Mouse (Mus musculus): ENCODE data around the gene Sf3a2.
"Not testable (repeated sequence)": the region's sequence is repeated elsewhere in the genome, so short reads cannot be mapped to it uniquely, and the experiment has no call there.

Gene Sf3a2

DNA sequence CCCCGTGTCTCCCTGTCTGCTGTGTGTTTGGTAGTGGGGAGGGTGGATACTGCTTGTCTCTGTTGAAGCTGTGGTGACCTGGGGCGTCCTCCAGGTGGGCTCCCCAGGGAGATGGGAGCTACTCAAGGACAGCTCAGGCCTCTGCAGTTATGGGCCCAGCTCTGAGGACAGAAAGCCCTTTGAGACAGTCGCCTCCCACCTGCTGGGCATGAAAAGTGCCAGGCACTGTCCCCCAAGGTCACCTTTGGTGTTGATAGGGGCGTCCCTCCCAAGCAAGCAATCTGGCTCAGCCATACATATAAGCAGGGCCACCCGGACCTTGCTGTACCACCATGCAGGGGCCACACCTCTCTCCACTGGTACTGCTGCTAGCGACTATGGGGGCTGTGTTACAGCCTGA, 6.9 kb downstream of the Sf3a2 start, which contains the start of gene Amh:
TSS of gene Amh (plus strand) at position 328 of the 400 bp plus-strand sequence.
- no peak for DNase-seq (ENCODE audit: low spot score)

DNA sequence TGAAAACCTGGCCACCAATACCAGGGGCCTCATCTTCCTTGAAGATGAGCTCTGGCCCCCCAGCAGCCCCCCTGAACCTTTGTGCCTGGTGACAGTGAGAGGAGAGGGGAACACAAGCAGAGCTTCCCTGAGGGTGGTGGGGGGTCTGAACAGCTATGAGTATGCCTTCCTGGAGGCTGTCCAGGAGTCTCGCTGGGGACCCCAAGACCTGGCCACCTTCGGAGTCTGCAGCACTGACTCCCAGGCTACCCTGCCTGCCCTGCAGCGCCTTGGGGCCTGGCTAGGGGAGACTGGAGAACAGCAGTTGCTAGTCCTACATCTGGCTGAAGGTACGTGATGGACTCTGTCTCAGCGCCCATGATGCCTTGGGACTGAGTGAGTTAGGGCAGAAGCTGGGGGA, 7.3 kb downstream of the Sf3a2 start:
- DNase-seq (ENCODE audit: low spot score) = no peak

DNA sequence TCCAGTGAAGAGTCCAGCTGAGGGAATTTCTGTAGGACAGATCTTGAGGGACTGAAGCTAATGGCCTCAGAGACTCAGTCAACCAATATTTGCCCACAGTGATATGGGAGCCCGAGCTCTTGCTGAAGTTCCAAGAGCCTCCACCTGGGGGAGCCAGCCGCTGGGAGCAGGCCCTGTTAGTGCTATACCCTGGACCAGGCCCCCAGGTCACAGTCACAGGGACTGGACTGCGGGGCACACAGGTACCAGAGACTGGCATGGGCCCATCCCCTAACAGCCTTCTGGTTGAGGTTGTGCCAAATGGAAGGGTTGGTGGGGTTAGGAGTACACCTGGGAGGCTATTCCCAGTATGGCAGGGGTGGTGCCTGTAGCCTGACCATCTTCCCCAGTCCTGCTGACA, 7.9 kb downstream of the Sf3a2 start:
- DNase-seq (ENCODE audit: low spot score) = no peak

DNA sequence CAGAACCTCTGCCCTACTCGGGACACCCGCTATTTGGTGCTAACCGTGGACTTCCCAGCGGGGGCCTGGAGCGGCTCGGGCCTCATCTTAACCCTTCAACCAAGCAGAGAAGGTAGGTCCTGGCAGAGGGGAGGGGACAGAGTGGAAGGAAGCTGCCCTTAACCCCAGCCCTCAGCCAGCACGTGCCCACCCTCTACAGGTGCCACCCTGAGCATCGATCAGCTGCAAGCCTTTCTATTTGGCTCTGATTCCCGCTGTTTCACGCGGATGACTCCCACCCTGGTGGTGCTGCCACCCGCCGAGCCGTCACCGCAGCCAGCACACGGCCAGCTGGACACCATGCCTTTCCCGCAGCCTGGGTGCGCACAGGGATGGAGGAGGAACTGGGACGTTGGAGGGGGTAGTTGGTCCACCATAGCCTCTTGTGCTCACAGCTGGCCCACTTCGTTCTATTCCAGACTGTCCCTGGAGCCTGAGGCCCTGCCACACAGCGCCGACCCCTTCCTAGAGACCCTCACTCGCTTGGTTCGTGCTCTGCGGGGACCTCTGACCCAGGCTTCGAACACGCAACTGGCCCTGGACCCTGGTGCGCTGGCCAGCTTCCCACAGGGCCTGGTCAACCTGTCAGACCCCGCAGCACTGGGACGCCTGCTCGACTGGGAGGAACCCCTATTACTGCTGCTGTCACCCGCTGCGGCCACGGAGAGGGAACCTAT, 8.5 kb downstream of the Sf3a2 start:
- DNase-seq (ENCODE audit: low spot score) = no peak

DNA sequence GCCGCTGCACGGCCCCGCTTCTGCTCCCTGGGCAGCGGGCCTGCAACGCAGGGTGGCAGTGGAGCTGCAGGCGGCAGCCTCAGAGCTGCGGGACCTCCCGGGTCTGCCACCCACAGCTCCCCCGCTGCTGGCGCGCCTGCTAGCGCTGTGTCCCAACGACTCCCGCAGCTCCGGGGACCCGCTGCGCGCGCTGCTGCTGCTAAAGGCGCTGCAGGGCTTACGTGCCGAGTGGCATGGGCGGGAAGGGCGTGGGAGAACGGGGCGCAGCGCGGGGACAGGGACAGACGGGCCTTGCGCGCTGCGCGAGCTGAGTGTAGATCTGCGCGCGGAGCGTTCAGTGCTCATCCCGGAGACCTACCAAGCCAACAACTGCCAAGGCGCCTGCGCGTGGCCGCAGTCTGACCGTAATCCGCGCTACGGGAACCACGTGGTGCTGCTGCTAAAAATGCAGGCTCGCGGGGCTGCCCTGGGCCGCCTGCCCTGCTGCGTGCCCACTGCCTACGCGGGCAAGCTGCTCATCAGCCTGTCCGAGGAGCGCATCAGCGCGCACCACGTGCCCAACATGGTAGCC, 9.1 kb downstream of the Sf3a2 start:
- no peak for DNase-seq (ENCODE audit: low spot score)

DNA sequence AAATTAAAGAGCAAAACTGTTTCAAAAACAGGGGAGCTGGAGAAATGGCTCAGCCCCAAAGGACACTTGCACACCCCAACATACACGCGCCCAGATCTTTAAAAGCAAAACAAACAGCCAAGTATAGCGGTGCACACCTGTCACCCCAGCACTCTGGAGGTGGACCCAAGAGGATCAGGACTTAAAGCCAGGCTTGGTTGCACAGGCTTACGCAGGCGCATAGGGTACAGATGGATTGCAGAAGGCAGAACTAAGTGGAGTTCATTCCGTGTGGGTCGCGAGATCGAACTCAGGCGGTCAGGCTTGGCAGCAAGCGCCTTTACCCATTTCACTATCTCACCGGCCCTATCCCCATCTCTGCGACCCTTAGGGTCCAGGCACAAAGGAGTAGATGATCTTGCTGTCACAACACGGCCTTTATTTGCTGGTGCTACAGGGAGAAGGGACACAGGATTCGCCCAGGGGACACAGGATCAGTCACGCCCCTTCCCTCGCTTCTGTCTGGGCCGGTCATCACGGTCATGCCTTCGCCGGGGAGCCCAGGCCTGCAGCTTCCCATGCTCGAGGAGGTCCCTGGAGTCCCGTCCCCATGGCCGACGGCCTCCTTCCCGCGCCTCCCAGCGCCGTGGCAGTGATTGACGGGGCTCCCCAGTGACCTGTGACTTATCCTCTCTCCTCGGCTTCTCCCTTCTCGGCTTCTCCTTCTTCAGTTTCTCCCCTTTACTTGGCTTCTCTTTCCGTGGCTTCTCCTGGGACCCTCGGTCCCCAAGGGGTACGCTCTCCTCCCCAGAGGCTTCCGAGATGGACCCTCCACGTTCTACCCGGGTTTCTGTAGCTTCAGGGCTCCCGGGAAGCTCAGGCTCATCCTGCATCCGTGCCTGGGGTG, 10.3 kb downstream of the Sf3a2 start:
- no peak for DNase-seq (ENCODE audit: low spot score)

DNA sequence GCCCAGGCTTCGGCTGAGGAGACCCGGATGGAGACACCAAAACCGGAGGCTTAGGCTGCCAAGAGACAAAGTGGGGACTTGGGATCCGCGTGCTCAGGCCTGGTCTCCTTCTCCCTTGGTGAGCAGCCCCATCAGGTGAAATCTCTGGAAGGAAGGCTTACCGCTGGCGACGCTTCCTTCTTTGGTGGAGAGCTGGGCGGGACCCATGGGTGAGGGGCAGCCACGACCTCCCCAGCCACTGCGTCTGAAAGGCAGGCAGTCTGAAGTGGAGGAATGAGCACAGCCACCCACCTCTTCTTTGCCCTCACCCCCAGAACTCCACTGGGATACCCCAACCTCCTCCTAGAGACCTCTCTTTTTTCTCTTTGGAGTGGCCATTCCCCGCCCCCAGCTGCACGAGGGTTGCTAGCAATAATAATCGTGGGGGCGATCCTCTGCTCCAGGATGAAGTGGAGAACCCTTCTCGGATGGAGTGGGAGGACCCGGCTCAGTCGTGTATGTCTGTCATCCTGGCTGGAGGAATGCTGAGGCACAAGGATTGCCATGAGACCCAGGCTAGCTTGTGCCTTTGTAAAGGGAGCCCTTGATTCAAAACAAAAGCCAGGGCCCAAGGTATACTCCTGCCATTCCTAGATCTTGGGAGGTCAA, 11.1 kb downstream of the Sf3a2 start:
- DNase-seq (ENCODE audit: low spot score) = no peak

DNA sequence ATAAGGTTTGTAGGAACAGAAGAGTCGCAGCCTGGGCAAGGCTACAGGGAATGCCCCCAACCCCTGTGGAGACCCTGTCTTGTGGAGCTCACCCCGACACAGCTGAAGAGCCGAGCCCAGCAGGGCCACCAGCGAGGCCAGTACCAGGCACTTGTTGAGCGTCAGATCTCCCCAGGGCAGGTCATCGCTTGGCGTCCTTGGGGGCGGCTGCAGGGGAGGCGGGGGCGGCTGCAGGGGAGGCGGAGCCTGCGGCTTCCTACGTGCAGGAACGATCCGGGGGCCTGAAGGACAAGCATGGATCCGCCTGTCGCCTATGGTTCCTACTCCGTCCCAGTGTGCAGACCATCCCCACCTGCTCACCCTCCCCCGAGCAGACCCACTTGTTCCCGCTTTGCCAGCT, 12.1 kb downstream of the Sf3a2 start:
- no peak for DNase-seq (ENCODE audit: low spot score)

DNA sequence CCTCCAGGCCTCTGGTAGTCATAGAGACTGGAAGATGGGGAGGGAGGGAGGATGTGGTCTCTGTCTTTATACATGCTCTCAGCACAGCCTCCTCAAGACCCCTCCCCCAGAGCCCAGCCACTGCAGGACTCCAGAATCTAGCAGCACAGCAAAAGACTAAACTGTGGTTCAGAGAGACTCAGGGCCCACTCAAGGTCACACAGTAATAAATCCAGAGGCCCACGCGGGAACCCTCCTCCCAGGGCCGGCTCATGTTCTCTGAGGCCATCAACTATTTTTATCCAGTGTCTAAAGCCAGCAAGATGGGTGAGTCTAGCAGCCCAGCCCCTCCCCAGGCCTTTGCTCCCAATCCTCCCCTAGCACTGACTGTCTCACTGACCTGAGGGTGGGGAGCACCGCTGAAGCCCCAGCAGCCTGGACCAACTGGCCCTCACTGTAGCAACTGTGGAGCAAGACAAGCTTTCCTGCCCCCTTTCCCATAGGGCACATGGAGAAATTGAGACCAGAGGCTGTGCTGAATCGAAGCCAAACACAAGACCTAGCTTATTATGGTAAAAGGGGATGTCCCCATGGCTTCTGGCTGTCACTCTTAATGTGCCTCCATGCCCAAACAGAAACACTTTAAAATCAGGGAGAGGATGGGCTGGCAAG, 14.5 kb downstream of the Sf3a2 start:
- no peak for DNase-seq (ENCODE audit: low spot score)

DNA sequence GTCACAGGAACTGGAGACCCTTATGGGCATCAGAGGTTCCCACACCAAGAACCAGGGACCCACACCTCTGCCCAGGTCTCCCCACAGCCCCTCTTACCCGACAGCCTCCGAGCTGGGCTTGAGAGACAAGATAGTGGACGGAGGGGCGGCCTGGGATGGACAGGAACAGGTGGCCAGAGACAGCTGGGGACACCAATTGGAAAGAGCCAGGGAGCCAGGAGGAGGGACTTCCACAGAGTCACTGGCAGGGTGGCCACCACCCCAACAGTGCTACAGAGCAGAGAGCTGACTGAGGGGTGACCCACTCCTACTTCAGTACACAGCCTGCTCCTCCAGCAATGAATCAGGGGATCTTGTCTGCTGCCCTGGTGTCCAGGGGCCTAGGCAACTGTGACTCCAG, 15.4 kb downstream of the Sf3a2 start, which contains the start of gene Jsrp1:
TSS of gene Jsrp1 (minus strand) at position 133 of the 400 bp plus-strand sequence.
- DNase-seq (ENCODE audit: low spot score) = no peak

DNA sequence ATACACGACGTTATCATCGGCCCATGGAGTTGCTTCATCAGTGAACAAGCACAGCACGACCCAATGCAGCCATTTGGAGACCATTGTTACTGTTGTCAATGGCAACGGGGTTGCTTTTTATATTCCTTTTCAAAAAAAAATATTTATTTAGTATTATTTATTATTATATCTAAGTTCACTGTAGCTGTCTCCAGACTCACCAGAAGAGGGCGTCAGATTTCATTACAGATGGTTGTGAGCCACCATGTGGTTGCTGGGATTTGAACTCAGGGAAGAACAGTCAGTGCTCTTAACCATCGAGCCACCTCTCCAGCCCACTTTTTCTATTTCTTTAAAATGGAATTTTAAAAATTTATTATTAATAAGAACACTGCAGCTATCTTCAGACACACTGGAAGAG, 16.8 kb downstream of the Sf3a2 start:
- DNase-seq (ENCODE audit: low spot score) = no peak

DNA sequence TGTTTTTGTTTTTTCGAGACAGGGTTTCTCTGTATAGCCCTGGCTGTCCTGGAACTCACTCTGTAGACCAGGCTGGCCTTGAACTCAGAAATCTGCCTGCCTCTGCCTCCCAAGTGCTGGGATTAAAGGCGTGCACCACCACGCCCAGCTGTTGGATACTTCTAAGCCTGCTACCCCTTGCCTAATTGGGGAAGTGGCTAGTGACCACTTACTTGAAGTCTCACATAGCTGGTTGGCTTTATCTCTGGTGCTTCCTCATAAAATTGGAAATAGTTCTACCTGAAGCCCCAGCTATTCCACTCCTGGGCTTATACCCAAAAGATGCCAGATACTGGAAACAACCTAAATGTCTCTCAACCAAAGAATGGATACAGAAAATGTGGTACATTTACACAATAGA, 18.3 kb downstream of the Sf3a2 start:
- not testable (repeated sequence) for DNase-seq (ENCODE audit: low spot score)

DNA sequence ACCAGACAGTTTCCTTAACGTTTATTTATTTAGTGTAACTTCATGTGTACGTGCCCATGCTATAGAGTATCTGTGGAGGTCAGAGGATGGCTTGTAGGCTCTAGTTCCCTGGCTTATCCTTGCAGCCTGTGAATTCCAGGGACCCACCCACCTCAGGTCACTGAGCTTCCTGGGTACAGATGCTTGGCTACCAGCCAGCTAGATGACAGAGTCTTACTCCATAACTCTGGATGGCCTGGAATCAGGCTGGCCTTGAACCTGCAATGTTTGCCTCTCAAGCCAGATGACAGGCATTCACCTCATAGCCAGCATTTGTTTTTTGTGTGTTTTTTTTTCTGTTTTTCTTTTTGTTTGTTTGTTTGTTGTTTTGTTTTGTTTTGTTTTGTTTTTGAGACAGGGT, 19.2 kb downstream of the Sf3a2 start:
- no peak for DNase-seq (ENCODE audit: low spot score)

DNA sequence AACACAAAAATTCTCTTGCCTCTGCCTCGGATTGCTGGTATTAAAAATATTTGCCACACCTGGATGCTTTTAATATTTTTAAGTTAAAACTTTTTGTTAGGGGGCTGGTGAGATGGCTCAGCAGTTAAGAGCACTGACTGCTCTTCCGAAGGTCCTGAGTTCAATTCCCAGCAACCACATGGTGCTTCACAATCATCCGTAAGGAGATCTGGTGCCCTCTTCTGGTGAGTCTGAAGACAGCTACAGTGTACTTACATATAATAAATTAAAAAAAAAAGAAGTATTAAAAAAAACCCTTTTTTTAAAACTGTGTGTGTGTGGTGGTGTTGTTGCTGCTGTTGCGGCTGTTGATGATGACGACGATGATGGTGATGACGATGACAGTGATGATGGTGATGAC, 20.0 kb downstream of the Sf3a2 start:
- not testable (repeated sequence) for DNase-seq (ENCODE audit: low spot score)

DNA sequence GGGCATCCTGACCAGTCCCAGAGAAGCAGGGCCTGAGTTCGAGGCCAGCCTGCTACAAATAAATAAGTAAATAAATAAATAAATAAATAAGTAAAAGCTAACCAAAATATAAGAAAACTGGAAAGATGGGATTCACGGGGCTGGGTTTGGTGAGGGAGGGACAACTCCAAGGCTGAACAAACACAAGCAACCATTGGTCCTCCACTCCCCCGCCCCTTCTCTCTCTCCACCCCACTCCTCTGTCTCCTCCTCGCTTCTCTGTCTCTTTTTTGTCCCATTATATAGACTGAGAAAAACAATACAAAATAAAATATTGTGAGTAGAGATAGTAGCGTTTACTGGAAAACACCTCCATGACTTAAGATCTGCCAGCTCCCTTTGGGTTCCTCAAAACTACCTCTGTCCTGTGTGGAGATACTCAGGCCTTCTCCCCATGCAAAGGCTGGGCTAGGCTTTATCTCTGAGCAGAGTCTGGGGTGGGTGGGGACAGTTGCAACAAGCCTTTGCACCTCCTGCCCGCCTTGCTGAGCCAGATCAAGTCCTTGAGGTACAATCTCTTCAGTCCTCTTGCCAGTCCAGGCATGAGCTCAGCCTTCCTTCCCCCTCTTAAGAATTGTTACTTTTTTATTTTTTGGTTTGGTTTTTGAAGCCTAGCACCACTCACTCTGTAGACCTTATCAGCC, 20.7 kb downstream of the Sf3a2 start:
- no peak for DNase-seq (ENCODE audit: low spot score)

DNA sequence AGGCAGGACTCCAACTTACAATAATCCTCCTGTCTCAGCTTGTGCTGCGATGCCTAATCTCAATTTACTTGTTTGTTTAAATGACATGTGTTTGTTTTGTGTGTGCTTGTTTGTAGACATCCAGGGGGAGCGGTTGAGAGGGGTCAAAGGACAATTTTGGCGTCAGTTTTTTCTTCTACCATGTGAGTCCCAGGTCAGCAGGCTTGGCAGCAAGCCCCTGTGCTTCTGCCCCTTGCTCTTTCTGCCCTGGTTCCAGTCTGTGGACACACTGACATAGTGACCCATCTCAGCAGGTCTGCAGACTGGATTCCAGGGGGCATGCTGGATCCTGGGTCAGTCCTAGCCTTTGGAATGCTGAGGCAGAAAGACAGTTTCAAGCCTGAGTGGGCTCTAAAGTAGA, 21.4 kb downstream of the Sf3a2 start:
- DNase-seq (ENCODE audit: low spot score) = no peak

DNA sequence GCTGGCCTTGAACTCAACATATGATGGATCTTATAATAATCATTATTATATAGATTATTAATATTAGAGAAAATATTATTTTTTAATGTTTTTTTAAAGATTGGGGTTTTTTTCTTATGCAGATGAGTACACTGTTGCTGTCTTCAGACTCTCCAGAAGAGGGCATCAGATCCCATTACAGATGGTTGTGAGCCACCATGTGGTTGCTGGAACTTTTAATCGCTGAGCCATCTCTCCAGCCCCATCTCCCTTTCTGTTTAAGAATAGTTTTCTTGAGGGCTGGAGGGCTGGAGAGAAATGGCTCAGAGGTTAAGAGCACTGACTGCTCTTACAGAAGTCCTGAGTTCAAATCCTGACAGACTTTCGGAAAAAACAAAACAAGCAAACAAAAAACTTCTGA, 24.0 kb downstream of the Sf3a2 start:
- DNase-seq (ENCODE audit: low spot score) = no peak

DNA sequence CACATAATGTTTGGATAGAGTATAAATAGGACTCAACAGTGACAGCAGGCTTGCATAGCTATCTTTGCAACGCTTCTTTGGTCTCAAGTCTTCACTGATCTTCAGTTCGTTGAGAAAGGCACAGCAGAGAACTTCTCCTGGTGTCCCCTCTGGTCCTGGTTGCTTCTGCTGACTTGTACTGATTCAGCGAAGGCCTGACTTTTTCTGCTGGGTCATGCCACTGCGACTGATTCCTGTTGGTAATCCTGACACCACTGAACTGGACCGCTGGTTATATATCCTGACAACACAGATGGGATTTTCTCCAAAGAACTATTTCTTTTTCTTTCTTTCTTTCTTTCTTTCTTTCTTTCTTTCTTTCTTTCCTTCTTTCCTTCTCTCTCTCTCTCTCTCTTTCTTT, 24.5 kb downstream of the Sf3a2 start:
- DNase-seq (ENCODE audit: low spot score) = no peak

DNA sequence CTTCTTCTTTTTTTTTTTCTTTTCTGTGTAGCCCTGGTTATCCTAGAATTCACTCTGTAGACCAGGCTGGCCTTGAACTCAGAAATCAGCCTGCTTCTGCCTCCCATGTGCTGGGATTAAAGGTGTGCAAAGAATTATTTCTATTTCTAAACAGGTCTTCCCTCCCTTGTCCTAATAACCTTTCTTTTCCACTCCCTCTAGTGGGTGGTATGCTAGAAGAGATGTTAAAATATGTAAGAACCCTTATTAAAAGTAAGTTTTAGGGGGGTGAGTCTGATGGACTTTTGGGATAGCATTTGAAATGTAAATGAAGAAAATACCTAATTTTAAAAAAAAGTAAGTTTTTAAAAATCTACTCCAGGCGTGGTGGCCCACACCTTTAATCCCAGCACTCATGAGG, 25.3 kb downstream of the Sf3a2 start:
- DNase-seq (ENCODE audit: low spot score) = no peak

DNA sequence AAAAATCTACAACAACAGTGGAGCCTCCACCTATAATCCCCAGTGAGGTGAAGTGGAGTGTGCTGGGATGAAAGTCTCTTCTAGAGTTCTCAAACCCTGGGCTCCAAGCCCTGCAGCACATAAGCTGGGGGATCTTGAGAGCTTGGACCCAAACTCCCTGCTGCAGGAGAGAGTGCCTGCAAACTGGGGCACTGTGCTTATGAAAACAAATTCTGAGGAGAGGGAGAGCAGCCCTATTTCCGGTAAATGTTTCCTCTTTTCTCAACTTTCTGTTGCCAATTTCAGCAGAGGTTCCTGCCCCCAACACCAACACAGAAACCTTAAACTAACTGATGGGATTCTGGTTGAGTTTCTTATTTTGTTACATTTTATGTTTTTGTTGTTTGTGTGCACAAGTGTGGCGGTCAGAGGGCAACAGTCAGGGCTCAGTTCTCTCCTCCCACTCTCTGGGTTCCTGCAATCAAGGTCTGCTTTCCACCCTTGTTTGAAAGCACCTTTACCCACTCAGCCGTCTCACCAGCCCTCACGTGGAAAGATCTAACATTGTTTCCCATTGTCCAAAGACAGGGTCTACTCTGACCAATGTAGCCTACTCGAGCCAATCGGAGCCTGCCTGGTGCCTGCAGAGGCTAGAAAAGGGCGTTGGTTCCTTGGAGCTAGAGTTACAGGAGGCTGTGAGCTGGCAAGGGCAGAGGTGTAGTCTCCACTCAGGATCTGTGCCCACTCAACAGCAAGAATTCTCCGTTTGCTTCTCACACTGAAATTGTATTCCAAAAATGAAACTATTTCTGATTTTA, 26.0 kb downstream of the Sf3a2 start:
- DNase-seq (ENCODE audit: low spot score) = no peak

DNA sequence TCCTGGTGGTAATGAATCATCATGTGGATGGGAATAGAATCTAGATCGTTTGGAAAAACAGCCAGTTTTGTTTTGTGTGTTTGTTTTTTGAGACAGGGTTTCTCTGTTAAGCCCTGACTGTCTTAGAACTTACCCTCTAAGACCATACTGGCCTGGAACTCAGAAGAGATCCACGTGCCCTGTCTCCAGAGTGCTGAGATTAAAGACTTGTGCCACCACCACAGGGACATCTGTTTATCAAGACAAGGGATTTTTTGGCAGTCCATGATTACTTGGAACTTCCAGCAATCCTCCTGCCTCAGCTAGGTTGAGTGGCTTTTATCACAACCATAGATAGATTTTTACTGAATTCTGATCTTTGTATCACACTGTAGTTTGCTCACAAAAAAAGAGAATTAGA, 26.8 kb downstream of the Sf3a2 start:
- DNase-seq (ENCODE audit: low spot score) = no peak
